Mouse (Mus musculus): Measurements from ENCODE around the gene Cables2. TPM values are rescaled to one million over a fixed set of nuclear protein-coding genes. Genes with fewer than 3 reads are reported as not detected.

Gene Cables2
- polyA plus RNA-seq, 1 experiment from 2014 or later, result 31.3 TPM

GRCm38 (mm10) chr2:180217587-180217986 is 55.7 kb downstream of the Cables2 start:
- Histone ChIP-seq H3K4me1 (peaks cover 4% of the 10 kb centered on the region; the same call in 1 of the 2 replicates), H3K27me3 (replicated peaks) (no peaks in the 10 kb centered on the region), H3K9me3 (no peaks in the 10 kb centered on the region), H3K4me3 (no peak overlapping the region), H3K27ac (no peak overlapping the region), H3K9ac (no peak overlapping the region), H3K4me2 (no peak overlapping the region), H3K36me3 (replicated peaks) (no peaks in the 10 kb centered on the region)
- ATAC-seq (replicated peaks), result no peak
- 87% methylated on average over 8 of the region's 8 CpGs for WGBS

- no peak for ATAC-seq (replicated peaks)
- H3K9me3 ChIP-seq, result no peaks in the 10 kb centered on the region
- H3K4me1 ChIP-seq, result no peaks in the 10 kb centered on the region; the same call in 1 of the 2 replicates
Observed at GRCm38 (mm10) chr2:180216921-180217320, 56.4 kb downstream of the Cables2 start.

DNA sequence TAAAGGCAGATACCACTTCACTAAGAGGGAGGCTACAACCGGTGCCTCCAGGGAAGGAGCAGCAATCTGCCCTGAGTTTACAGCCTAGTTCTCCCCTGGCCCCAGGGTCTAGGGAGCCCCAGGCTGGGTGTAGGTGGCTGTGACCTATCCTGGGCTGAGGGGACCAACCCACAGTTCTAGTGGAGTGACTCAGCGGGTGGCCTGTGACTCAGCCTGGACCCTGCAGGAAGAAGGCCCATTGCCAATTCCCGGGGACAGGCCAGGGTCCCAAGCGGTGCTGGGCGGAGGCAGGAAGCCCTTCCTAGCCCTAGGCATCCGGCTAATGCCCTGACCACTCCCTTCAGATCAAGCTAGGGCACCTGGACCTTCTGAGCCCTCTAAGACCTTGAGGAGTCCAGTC is 57.3 kb downstream of the Cables2 start:
- no peaks in the 10 kb centered on the region for H3K9me3 ChIP-seq
- no peak overlapping the region for H3K4me2 ChIP-seq
- no peak overlapping the region for H3K4me3 ChIP-seq
- no peaks in the 10 kb centered on the region for H3K36me3 ChIP-seq (replicated peaks)
- WGBS, result 72% methylated on average over 6 of the region's 6 CpGs
- no peak overlapping the region for H3K27ac ChIP-seq
- no peak for ATAC-seq (replicated peaks)
- no peak overlapping the region for H3K9ac ChIP-seq
- H3K27me3 ChIP-seq (replicated peaks), result no peaks in the 10 kb centered on the region
- no peaks in the 10 kb centered on the region; the same call in 1 of the 2 replicates for H3K4me1 ChIP-seq

More at GRCm38 (mm10) chr2:180216921-180217320, 56.4 kb downstream of the Cables2 start:
- Histone ChIP-seq H3K4me3 (no peak overlapping the region), H3K4me2 (no peak overlapping the region), H3K36me3 (replicated peaks) (no peaks in the 10 kb centered on the region), H3K27ac (no peak overlapping the region), H3K9ac (no peak overlapping the region), H3K27me3 (replicated peaks) (no peaks in the 10 kb centered on the region)
- 71% methylated on average over 4 of the region's 5 CpGs for WGBS

DNA sequence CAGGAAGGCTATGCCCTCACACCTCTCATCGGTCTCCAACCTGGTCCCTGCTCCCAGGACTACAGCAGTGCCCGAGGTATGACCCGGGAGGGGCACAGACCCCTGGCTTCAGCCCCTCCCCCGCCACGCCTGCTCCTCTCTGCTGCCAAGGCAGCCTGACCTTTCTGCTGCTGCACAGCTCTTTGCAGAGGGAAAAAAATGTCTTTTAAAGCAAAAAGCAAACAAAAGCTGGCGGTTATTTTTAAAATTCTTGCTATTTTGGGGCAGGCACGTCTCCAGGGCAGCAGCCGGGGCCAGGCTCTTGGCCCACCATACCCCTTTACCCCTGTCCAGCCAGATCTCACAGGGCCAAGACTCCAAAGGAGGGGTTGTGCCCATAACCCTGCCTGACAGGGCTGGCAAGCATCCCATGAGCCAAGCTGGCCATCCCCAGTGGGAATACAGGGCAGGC is 58.3 kb downstream of the Cables2 start:
- WGBS, result 82% methylated on average over 8 of the region's 8 CpGs
- no peak for ATAC-seq (replicated peaks)
- no peaks in the 10 kb centered on the region for H3K27me3 ChIP-seq (replicated peaks)
- H3K4me3 ChIP-seq, result no peak overlapping the region
- no peak overlapping the region for H3K4me2 ChIP-seq
- no peaks in the 10 kb centered on the region; the same call in 1 of the 2 replicates for H3K4me1 ChIP-seq
- no peaks in the 10 kb centered on the region for H3K9me3 ChIP-seq
- H3K36me3 ChIP-seq (replicated peaks), result no peaks in the 10 kb centered on the region
- H3K27ac ChIP-seq, result no peak overlapping the region
- H3K9ac ChIP-seq, result no peak overlapping the region

DNA sequence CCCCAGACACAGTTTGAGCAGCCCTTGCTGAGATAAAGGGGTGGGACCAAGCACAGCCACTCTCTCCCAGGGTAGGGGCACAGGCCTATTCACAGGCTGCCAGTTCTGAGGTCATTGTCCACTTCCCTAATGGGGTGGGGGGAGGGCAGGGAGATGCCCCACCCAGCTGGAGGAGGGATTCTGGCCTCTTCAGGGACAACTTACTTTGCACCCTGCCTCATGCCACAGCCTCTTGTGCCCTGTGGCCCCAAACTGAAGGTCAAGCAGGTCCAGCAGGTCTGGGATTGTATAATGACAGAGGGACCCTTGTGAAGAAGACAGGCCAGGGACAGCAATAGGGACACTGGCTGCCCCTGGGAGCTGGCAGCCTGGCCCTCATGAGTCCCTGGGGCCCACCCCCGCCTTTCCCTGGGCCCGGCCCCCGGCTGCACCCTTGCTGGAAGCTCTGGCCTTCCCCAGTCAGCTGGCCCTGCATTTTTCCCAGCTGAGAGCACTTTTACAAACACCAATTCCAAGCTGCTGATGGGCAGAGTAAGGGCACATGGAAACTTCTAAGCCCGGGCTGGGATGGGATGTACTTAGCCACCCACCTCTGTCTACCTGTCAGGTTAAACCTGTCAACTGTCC is 58.8 kb downstream of the Cables2 start:
- no peaks in the 10 kb centered on the region for H3K27me3 ChIP-seq (replicated peaks)
- 80% methylated on average over 4 of the region's 4 CpGs for WGBS
- no peak overlapping the region for H3K4me3 ChIP-seq
- no peaks in the 10 kb centered on the region for H3K9me3 ChIP-seq
- H3K4me1 ChIP-seq, result no peaks in the 10 kb centered on the region; the same call in 1 of the 2 replicates
- no peaks in the 10 kb centered on the region for H3K36me3 ChIP-seq (replicated peaks)
- no peak for ATAC-seq (replicated peaks)
- H3K9ac ChIP-seq, result no peak overlapping the region
- H3K4me2 ChIP-seq, result no peak overlapping the region
- H3K27ac ChIP-seq, result no peak overlapping the region

DNA sequence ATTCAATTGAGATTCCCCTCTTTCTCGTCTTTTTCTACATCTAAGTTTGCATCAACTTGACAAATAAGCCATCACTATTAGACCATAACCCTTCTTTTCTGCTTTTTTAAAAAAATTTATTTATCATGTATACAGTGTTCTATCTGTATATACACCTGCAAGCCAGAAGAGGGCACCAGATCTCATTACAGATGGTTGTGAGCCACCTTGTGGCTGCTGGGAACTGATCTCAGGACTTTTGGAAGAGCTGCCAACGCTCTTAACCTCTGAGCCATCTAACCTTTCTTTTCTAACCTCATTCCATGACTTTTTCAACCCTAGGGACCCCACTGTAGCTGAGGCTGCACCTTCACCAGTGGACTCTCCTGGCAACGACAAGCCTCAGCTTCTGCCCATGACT is 61.0 kb downstream of the Cables2 start:
- no peaks in the 10 kb centered on the region for H3K36me3 ChIP-seq (replicated peaks)

GRCm38 (mm10) chr2:180208976-180209375 is 64.3 kb downstream of the Cables2 start:
- WGBS, result 82% methylated on average over 1 of the region's 1 CpGs
- Histone ChIP-seq H3K9ac (no peak overlapping the region), H3K27ac (no peak overlapping the region), H3K27me3 (replicated peaks) (no peaks in the 10 kb centered on the region), H3K36me3 (replicated peaks) (no peaks in the 10 kb centered on the region), H3K4me1 (peaks cover 11% of the 10 kb centered on the region), H3K9me3 (no peaks in the 10 kb centered on the region), H3K4me3 (no peak overlapping the region), H3K4me2 (no peak overlapping the region)
- ATAC-seq (replicated peaks), result no peak

More for the DNA sequence above, 61.0 kb downstream of the Cables2 start:
- Histone ChIP-seq H3K27me3 (replicated peaks) (no peaks in the 10 kb centered on the region), H3K9ac (no peak overlapping the region), H3K4me3 (no peak overlapping the region), H3K4me2 (no peak overlapping the region), H3K27ac (no peak overlapping the region), H3K9me3 (no peaks in the 10 kb centered on the region), H3K4me1 (no peaks in the 10 kb centered on the region)
- no peak for ATAC-seq (replicated peaks)
- 86% methylated on average over 3 of the region's 3 CpGs for WGBS

Small RNA genes lying within 50 kb of the gene (microRNA-seq; reads per million reads assigned to microRNA genes)
- gene Mir3091, result 0.55 reads per million

Other genes with a start within 250 kb of the Cables2 start
- 21.0 and 21.1 TPM in 2 replicates for gene Lsm14b, start 248.5 kb downstream of the Cables2 start, polyA plus RNA-seq (2015; fragmentation: Nextera tagmentation; extraction: Ambion mirVana)
- gene Psma7, start 231.1 kb downstream of the Cables2 start, polyA plus RNA-seq (2015; fragmentation: Nextera tagmentation; extraction: Ambion mirVana), result 521 and 530 TPM in 2 replicates
- 70.1 and 73.0 TPM in 2 replicates for gene Ss18l1, start 231.0 kb downstream of the Cables2 start, polyA plus RNA-seq (2015; fragmentation: Nextera tagmentation; extraction: Ambion mirVana)
- 37.4 and 37.7 TPM in 2 replicates for gene Mtg2, start 202.9 kb downstream of the Cables2 start, polyA plus RNA-seq (2015; fragmentation: Nextera tagmentation; extraction: Ambion mirVana)
- gene Hrh3, start 169.0 kb downstream of the Cables2 start, polyA plus RNA-seq (2015; fragmentation: Nextera tagmentation; extraction: Ambion mirVana), result 3.2 and 3.7 TPM in 2 replicates
- gene Osbpl2, start 154.2 kb downstream of the Cables2 start, polyA plus RNA-seq (2015; fragmentation: Nextera tagmentation; extraction: Ambion mirVana), result 80.3 and 81.2 TPM in 2 replicates
- 205 and 213 TPM in 2 replicates for gene Adrm1, start 102.0 kb downstream of the Cables2 start, polyA plus RNA-seq (2015; fragmentation: Nextera tagmentation; extraction: Ambion mirVana)
- 1.6 and 1.7 TPM in 2 replicates for gene Lama5, start 47.6 kb downstream of the Cables2 start, polyA plus RNA-seq (2015; fragmentation: Nextera tagmentation; extraction: Ambion mirVana)
- 284 and 315 TPM in 2 replicates for gene Rps21, start 16.1 kb downstream of the Cables2 start, polyA plus RNA-seq (2015; fragmentation: Nextera tagmentation; extraction: Ambion mirVana)
- not detected in 2 replicates for gene Rbbp8nl, start 16.4 kb upstream of the Cables2 start, polyA plus RNA-seq (2015; fragmentation: Nextera tagmentation; extraction: Ambion mirVana)
- gene Gata5, start 61.2 kb upstream of the Cables2 start, polyA plus RNA-seq (2015; fragmentation: Nextera tagmentation; extraction: Ambion mirVana), result not detected in 2 replicates
- gene Slco4a1, start 182.7 kb upstream of the Cables2 start, polyA plus RNA-seq (2015; fragmentation: Nextera tagmentation; extraction: Ambion mirVana), result 1.5 and 1.7 TPM in 2 replicates
- 2.2 and 3.2 TPM in 2 replicates for gene Ntsr1, start 226.5 kb upstream of the Cables2 start, polyA plus RNA-seq (2015; fragmentation: Nextera tagmentation; extraction: Ambion mirVana)

All from midbrain, embryonic 15.5 days (tissue).